Mouse (Mus musculus) embryonic fibroblast, embryonic 13.5 days (primary cell): ENCODE measurements around the gene Agpat1.

ENCODE experiments used
- CTCF ChIP-seq: IDR thresholded peaks from 2 replicates; pipeline ENCODE4 v1.5.1; 2011; ENCODE audit warnings: mild to moderate bottlenecking, control low read depth, low read length, moderate library complexity, borderline replicate concordance; ENCODE audit not compliant: insufficient read depth
- POLR2A ChIP-seq: IDR thresholded peaks from 2 replicates; pipeline ENCODE4 v1.6.1; 2011; ENCODE audit warnings: low read depth, mild to moderate bottlenecking, control low read depth, low read length, moderate library complexity

GRCm38 (mm10) chr17:34654392-34654791 lies 50.3 kb downstream of the Agpat1 start:
- TF ChIP-seq POLR2A: no peak
- no peak for TF ChIP-seq CTCF
